Mouse (Mus musculus): Measurements from ENCODE around the gene Fbxl5. TPM values are rescaled to one million over a fixed set of nuclear protein-coding genes. Genes with fewer than 3 reads are reported as not detected.

Fbxl5 gene
- total and polyA plus RNA-seq, 2 experiments from 2014 or later = 84.5 to 122 TPM

GRCm38 (mm10) chr5:43814536-43814935 lies 6.9 kb downstream of the Fbxl5 start:
- Histone ChIP-seq H3K9me3 (ENCODE audit: low read length) (no peaks in the 10 kb centered on the region), H3K27ac (ENCODE audit: low read depth, low read length) (no peak overlapping the region), H3K27me3 (ENCODE audit: insufficient read depth, low read length) (no peaks in the 10 kb centered on the region), H3K4me1 (ENCODE audit: insufficient read depth, low read length) (no peaks in the 10 kb centered on the region), H3K4me3 (ENCODE audit: low read depth, low read length) (no peak overlapping the region), H3K4me2 (ENCODE audit: low read depth, low read length, poor library complexity, severe bottlenecking) (no peak overlapping the region), H3K9ac (replicated peaks; ENCODE audit: low read length, poor library complexity, severe bottlenecking) (no peak overlapping the region), H3K36me3 (ENCODE audit: insufficient read depth, low read length) (no peaks in the 10 kb centered on the region)
- WGBS = 77% methylated on average over 2 of the region's 2 CpGs
- DNase-seq (ENCODE audit: low spot score) (no peak), ATAC-seq (ENCODE audit: low FRiP score) (no peak)
- no peak for TF ChIP-seq CTCF (IDR thresholded peaks at IDR 0.05)

- 83% methylated on average over 1 of the region's 1 CpGs for WGBS
- Histone ChIP-seq H3K4me1 (ENCODE audit: insufficient read depth, low read length) (no peaks in the 10 kb centered on the region), H3K27me3 (ENCODE audit: insufficient read depth, low read length) (no peaks in the 10 kb centered on the region), H3K27ac (ENCODE audit: low read depth, low read length) (no peak overlapping the region), H3K9ac (replicated peaks; ENCODE audit: low read length, poor library complexity, severe bottlenecking) (no peak overlapping the region), H3K9me3 (ENCODE audit: low read length) (no peaks in the 10 kb centered on the region), H3K4me2 (ENCODE audit: low read depth, low read length, poor library complexity, severe bottlenecking) (no peak overlapping the region), H3K36me3 (ENCODE audit: insufficient read depth, low read length) (no peaks in the 10 kb centered on the region), H3K4me3 (ENCODE audit: low read depth, low read length) (no peak overlapping the region)
- ATAC-seq (ENCODE audit: low FRiP score) (no peak), DNase-seq (ENCODE audit: low spot score) (no peak)
- no peak for TF ChIP-seq CTCF (IDR thresholded peaks at IDR 0.05)
Measured at GRCm38 (mm10) chr5:43810427-43811062, 10.9 kb downstream of the Fbxl5 start.

- peak; percentile 97 for ATAC-seq (ENCODE audit: low FRiP score)
- 4% methylated on average over 48 of the region's 48 CpGs for WGBS
- 0 out of 2 replicates have a peak, but pooled peaks have one; percentile 1 for TF ChIP-seq CTCF (IDR thresholded peaks at IDR 0.05)
Measured at GRCm38 (mm10) chr5:43807744-43808696, 13.4 kb downstream of the Fbxl5 start.

GRCm38 (mm10) chr5:43806914-43807313 lies 14.5 kb downstream of the Fbxl5 start:
- Histone ChIP-seq H3K27ac (ENCODE audit: low read depth, low read length) (no peak overlapping the region), H3K4me2 (ENCODE audit: low read depth, low read length, poor library complexity, severe bottlenecking) (no peak overlapping the region), H3K4me1 (ENCODE audit: insufficient read depth, low read length) (no peaks in the 10 kb centered on the region), H3K36me3 (ENCODE audit: insufficient read depth, low read length) (no peaks in the 10 kb centered on the region), H3K4me3 (ENCODE audit: low read depth, low read length) (no peak overlapping the region), H3K27me3 (ENCODE audit: insufficient read depth, low read length) (no peaks in the 10 kb centered on the region), H3K9me3 (ENCODE audit: low read length) (no peaks in the 10 kb centered on the region), H3K9ac (replicated peaks; ENCODE audit: low read length, poor library complexity, severe bottlenecking) (no peak overlapping the region)
- TF ChIP-seq CTCF (IDR thresholded peaks at IDR 0.05) = no peak
- no peak for DNase-seq (ENCODE audit: low spot score)
- no peak for ATAC-seq (ENCODE audit: low FRiP score)
- 86% methylated on average over 4 of the region's 4 CpGs for WGBS

More at GRCm38 (mm10) chr5:43807744-43808696, 13.4 kb downstream of the Fbxl5 start:
- H3K4me2 ChIP-seq (ENCODE audit: low read depth, low read length, poor library complexity, severe bottlenecking) = peak overlapping the region; percentile 57
- peak overlapping the region; percentile 43 for H3K4me3 ChIP-seq (ENCODE audit: low read depth, low read length)
- H3K9ac ChIP-seq (replicated peaks; ENCODE audit: low read length, poor library complexity, severe bottlenecking) = peak overlapping the region; percentile 54
- peak overlapping the region; percentile 68 for H3K27ac ChIP-seq (ENCODE audit: low read depth, low read length)
- DNase-seq (ENCODE audit: low spot score) = peak; percentile 91
- H3K9me3 ChIP-seq (ENCODE audit: low read length) = no peaks in the 10 kb centered on the region
- H3K27me3 ChIP-seq (ENCODE audit: insufficient read depth, low read length) = no peaks in the 10 kb centered on the region
- H3K4me1 ChIP-seq (ENCODE audit: insufficient read depth, low read length) = no peaks in the 10 kb centered on the region
- no peaks in the 10 kb centered on the region for H3K36me3 ChIP-seq (ENCODE audit: insufficient read depth, low read length)

GRCm38 (mm10) chr5:43806340-43806739 lies 15.1 kb downstream of the Fbxl5 start:
- H3K9me3 ChIP-seq (ENCODE audit: low read length) = no peaks in the 10 kb centered on the region
- WGBS = 94% methylated on average over 7 of the region's 7 CpGs
- DNase-seq (ENCODE audit: low spot score) = no peak
- H3K9ac ChIP-seq (replicated peaks; ENCODE audit: low read length, poor library complexity, severe bottlenecking) = no peak overlapping the region
- H3K4me2 ChIP-seq (ENCODE audit: low read depth, low read length, poor library complexity, severe bottlenecking) = no peak overlapping the region
- H3K4me3 ChIP-seq (ENCODE audit: low read depth, low read length) = no peak overlapping the region
- H3K4me1 ChIP-seq (ENCODE audit: insufficient read depth, low read length) = no peaks in the 10 kb centered on the region
- no peak for ATAC-seq (ENCODE audit: low FRiP score)
- no peak for TF ChIP-seq CTCF (IDR thresholded peaks at IDR 0.05)
- H3K27me3 ChIP-seq (ENCODE audit: insufficient read depth, low read length) = no peaks in the 10 kb centered on the region
- no peak overlapping the region for H3K27ac ChIP-seq (ENCODE audit: low read depth, low read length)
- H3K36me3 ChIP-seq (ENCODE audit: insufficient read depth, low read length) = no peaks in the 10 kb centered on the region

- DNase-seq (ENCODE audit: low spot score) (peak; percentile 13), ATAC-seq (ENCODE audit: low FRiP score) (no peak)
- Histone ChIP-seq H3K4me3 (ENCODE audit: low read depth, low read length) (no peak overlapping the region), H3K36me3 (ENCODE audit: insufficient read depth, low read length) (no peaks in the 10 kb centered on the region), H3K9me3 (ENCODE audit: low read length) (no peaks in the 10 kb centered on the region), H3K9ac (replicated peaks; ENCODE audit: low read length, poor library complexity, severe bottlenecking) (no peak overlapping the region), H3K27me3 (ENCODE audit: insufficient read depth, low read length) (no peaks in the 10 kb centered on the region), H3K27ac (ENCODE audit: low read depth, low read length) (no peak overlapping the region), H3K4me1 (ENCODE audit: insufficient read depth, low read length) (no peaks in the 10 kb centered on the region), H3K4me2 (ENCODE audit: low read depth, low read length, poor library complexity, severe bottlenecking) (no peak overlapping the region)
- TF ChIP-seq CTCF (IDR thresholded peaks at IDR 0.05) = no peak
- 81% methylated on average over 2 of the region's 2 CpGs for WGBS
Measured at GRCm38 (mm10) chr5:43805401-43805800, 16.0 kb downstream of the Fbxl5 start.
